Mouse (Mus musculus): ENCODE results near the gene Gm42957. TPM values are rescaled to one million over a fixed set of nuclear protein-coding genes. Genes with fewer than 3 reads are reported as not detected.
A peak's percentile ranks its signal among the peaks of the same experiment; 100 is the strongest.

Gene Gm42957
- polyA plus RNA-seq, 1 experiment from 2014 or later, result 0.04 TPM

GRCm38 (mm10) chr3:96597435-96597891, 37.8 kb upstream of the Gm42957 start:
- 0 out of 2 replicates have a peak, but pooled peaks have one; percentile 6 for ATAC-seq (ENCODE audit: low FRiP score)
- H3K9ac ChIP-seq (ENCODE audit: low read length), result peak overlapping the region; percentile 74
- H3K4me3 ChIP-seq (ENCODE audit: low read depth, low read length), result peak overlapping the region; percentile 44
- H3K27me3 ChIP-seq (ENCODE audit: control insufficient read depth, insufficient read depth, low read length), result peaks cover 24% of the 10 kb centered on the region
- H3K36me3 ChIP-seq (ENCODE audit: control insufficient read depth, insufficient read depth, low read length), result no peaks in the 10 kb centered on the region
- H3K4me1 ChIP-seq (ENCODE audit: control insufficient read depth, insufficient read depth, low read length), result peaks cover 46% of the 10 kb centered on the region
- peak overlapping the region; percentile 96 for H3K4me2 ChIP-seq
- WGBS, result under 1% methylated on average over 40 of the region's 40 CpGs
- H3K9me3 ChIP-seq (ENCODE audit: control insufficient read depth, low read length), result no peaks in the 10 kb centered on the region
- H3K27ac ChIP-seq (ENCODE audit: low read depth, low read length), result peak overlapping the region; percentile 54
- DNase-seq (ENCODE audit: low spot score, missing footprints), result peak; percentile 96

- Histone ChIP-seq H3K9me3 (ENCODE audit: control insufficient read depth, low read length) (no peaks in the 10 kb centered on the region), H3K4me2 (peak overlapping the region; percentile 96), H3K4me1 (ENCODE audit: control insufficient read depth, insufficient read depth, low read length) (peaks cover 49% of the 10 kb centered on the region), H3K27ac (ENCODE audit: low read depth, low read length) (peak overlapping the region; percentile 54), H3K4me3 (ENCODE audit: low read depth, low read length) (peak overlapping the region; percentile 44), H3K9ac (ENCODE audit: low read length) (peak overlapping the region; percentile 74), H3K27me3 (ENCODE audit: control insufficient read depth, insufficient read depth, low read length) (peaks cover 24% of the 10 kb centered on the region), H3K36me3 (ENCODE audit: control insufficient read depth, insufficient read depth, low read length) (no peaks in the 10 kb centered on the region)
- ATAC-seq (ENCODE audit: low FRiP score) (peak; percentile 6; the same call in 1 of the 2 replicates), DNase-seq (ENCODE audit: low spot score, missing footprints) (peak; percentile 98)
- WGBS, result under 1% methylated on average over 54 of the region's 54 CpGs
Observed at GRCm38 (mm10) chr3:96598156-96599068, 36.9 kb upstream of the Gm42957 start.

- WGBS, result 42% methylated on average over 8 of the region's 8 CpGs
Observed at GRCm38 (mm10) chr3:96599069-96599393, 36.2 kb upstream of the Gm42957 start.

GRCm38 (mm10) chr3:96599411-96599810, 35.9 kb upstream of the Gm42957 start:
- no peak for DNase-seq (ENCODE audit: low spot score, missing footprints)
- Histone ChIP-seq H3K9ac (ENCODE audit: low read length) (no peak overlapping the region), H3K9me3 (ENCODE audit: control insufficient read depth, low read length) (no peaks in the 10 kb centered on the region), H3K36me3 (ENCODE audit: control insufficient read depth, insufficient read depth, low read length) (no peaks in the 10 kb centered on the region), H3K4me2 (no peak overlapping the region), H3K4me3 (ENCODE audit: low read depth, low read length) (no peak overlapping the region), H3K27me3 (ENCODE audit: control insufficient read depth, insufficient read depth, low read length) (peaks cover 24% of the 10 kb centered on the region), H3K4me1 (ENCODE audit: control insufficient read depth, insufficient read depth, low read length) (peaks cover 54% of the 10 kb centered on the region), H3K27ac (ENCODE audit: low read depth, low read length) (no peak overlapping the region)
- 61% methylated on average over 3 of the region's 3 CpGs for WGBS
- ATAC-seq (ENCODE audit: low FRiP score), result no peak

More at GRCm38 (mm10) chr3:96599069-96599393, 36.2 kb upstream of the Gm42957 start:
- H3K4me1 ChIP-seq (ENCODE audit: control insufficient read depth, insufficient read depth, low read length), result peaks cover 52% of the 10 kb centered on the region
- no peak for ATAC-seq (ENCODE audit: low FRiP score)
- no peak overlapping the region for H3K4me3 ChIP-seq (ENCODE audit: low read depth, low read length)
- H3K9me3 ChIP-seq (ENCODE audit: control insufficient read depth, low read length), result no peaks in the 10 kb centered on the region
- H3K27me3 ChIP-seq (ENCODE audit: control insufficient read depth, insufficient read depth, low read length), result peaks cover 24% of the 10 kb centered on the region
- H3K9ac ChIP-seq (ENCODE audit: low read length), result peak overlapping the region; percentile 74; the same call in 1 of the 2 replicates
- H3K36me3 ChIP-seq (ENCODE audit: control insufficient read depth, insufficient read depth, low read length), result no peaks in the 10 kb centered on the region
- no peak overlapping the region; the same call in 1 of the 2 replicates for H3K4me2 ChIP-seq
- no peak overlapping the region for H3K27ac ChIP-seq (ENCODE audit: low read depth, low read length)
- peak; percentile 90 for DNase-seq (ENCODE audit: low spot score, missing footprints)

GRCm38 (mm10) chr3:96600639-96601250, 34.5 kb upstream of the Gm42957 start, which contains the start of gene Lix1l:
Gene Lix1l, plus strand, starts transcription at chr3:96601149.
- Histone ChIP-seq H3K27ac (ENCODE audit: low read depth, low read length) (peak within 1 kb of the TSS; percentile 88), H3K36me3 (ENCODE audit: control insufficient read depth, insufficient read depth, low read length) (no peaks in the 10 kb centered on the region), H3K27me3 (ENCODE audit: control insufficient read depth, insufficient read depth, low read length) (peaks cover 16% of the 10 kb centered on the region; the same call in 1 of the 2 replicates), H3K4me3 (ENCODE audit: low read depth, low read length) (peak within 1 kb of the TSS; percentile 90), H3K9me3 (ENCODE audit: control insufficient read depth, low read length) (no peaks in the 10 kb centered on the region), H3K9ac (ENCODE audit: low read length) (peak within 1 kb of the TSS; percentile 88), H3K4me2 (peak within 1 kb of the TSS; percentile 71), H3K4me1 (ENCODE audit: control insufficient read depth, insufficient read depth, low read length) (peaks cover 51% of the 10 kb centered on the region)
- 1% methylated on average over 27 of the region's 27 CpGs for WGBS
- peak; percentile 98 for DNase-seq (ENCODE audit: low spot score, missing footprints)
- peak; percentile 95 for ATAC-seq (ENCODE audit: low FRiP score)

GRCm38 (mm10) chr3:96601251-96601787, 34.0 kb upstream of the Gm42957 start:
- Histone ChIP-seq H3K9ac (ENCODE audit: low read length) (peak overlapping the region; percentile 88), H3K4me3 (ENCODE audit: low read depth, low read length) (peak overlapping the region; percentile 90), H3K36me3 (ENCODE audit: control insufficient read depth, insufficient read depth, low read length) (no peaks in the 10 kb centered on the region), H3K4me2 (peak overlapping the region; percentile 71), H3K9me3 (ENCODE audit: control insufficient read depth, low read length) (no peaks in the 10 kb centered on the region), H3K27ac (ENCODE audit: low read depth, low read length) (peak overlapping the region; percentile 88), H3K4me1 (ENCODE audit: control insufficient read depth, insufficient read depth, low read length) (peaks cover 46% of the 10 kb centered on the region), H3K27me3 (ENCODE audit: control insufficient read depth, insufficient read depth, low read length) (peaks cover 10% of the 10 kb centered on the region; the same call in 1 of the 2 replicates)
- ATAC-seq (ENCODE audit: low FRiP score) (peak; percentile 72), DNase-seq (ENCODE audit: low spot score, missing footprints) (peak; percentile 94)
- 0% methylated on average over 34 of the region's 40 CpGs for WGBS

- peak overlapping the region; percentile 30 for H3K27ac ChIP-seq (ENCODE audit: low read depth, low read length)
- WGBS, result 18% methylated on average over 10 of the region's 10 CpGs
- peak overlapping the region; percentile 90 for H3K4me3 ChIP-seq (ENCODE audit: low read depth, low read length)
- peak overlapping the region; percentile 88 for H3K9ac ChIP-seq (ENCODE audit: low read length)
- H3K36me3 ChIP-seq (ENCODE audit: control insufficient read depth, insufficient read depth, low read length), result no peaks in the 10 kb centered on the region
- H3K27me3 ChIP-seq (ENCODE audit: control insufficient read depth, insufficient read depth, low read length), result peaks cover 4% of the 10 kb centered on the region; the same call in 1 of the 2 replicates
- H3K4me2 ChIP-seq, result peak overlapping the region; percentile 71
- no peaks in the 10 kb centered on the region for H3K9me3 ChIP-seq (ENCODE audit: control insufficient read depth, low read length)
- ATAC-seq (ENCODE audit: low FRiP score) (no peak), DNase-seq (ENCODE audit: low spot score, missing footprints) (no peak)
- H3K4me1 ChIP-seq (ENCODE audit: control insufficient read depth, insufficient read depth, low read length), result peaks cover 38% of the 10 kb centered on the region
Observed at GRCm38 (mm10) chr3:96601941-96602703, 33.2 kb upstream of the Gm42957 start.

- Histone ChIP-seq H3K27ac (ENCODE audit: low read depth, low read length) (peak overlapping the region; percentile 30), H3K36me3 (ENCODE audit: control insufficient read depth, insufficient read depth, low read length) (no peaks in the 10 kb centered on the region), H3K4me2 (peak overlapping the region; percentile 71), H3K9me3 (ENCODE audit: control insufficient read depth, low read length) (no peaks in the 10 kb centered on the region), H3K9ac (ENCODE audit: low read length) (peak overlapping the region; percentile 88), H3K27me3 (ENCODE audit: control insufficient read depth, insufficient read depth, low read length) (peaks cover 4% of the 10 kb centered on the region; the same call in 1 of the 2 replicates), H3K4me1 (ENCODE audit: control insufficient read depth, insufficient read depth, low read length) (peaks cover 32% of the 10 kb centered on the region), H3K4me3 (ENCODE audit: low read depth, low read length) (peak overlapping the region; percentile 90)
- ATAC-seq (ENCODE audit: low FRiP score), result no peak
- DNase-seq (ENCODE audit: low spot score, missing footprints), result peak; percentile 86
- WGBS, result 29% methylated on average over 5 of the region's 5 CpGs
Observed at GRCm38 (mm10) chr3:96602704-96603084, 32.6 kb upstream of the Gm42957 start.

Data from midbrain, embryonic 11.5 days (tissue).